Mouse (Mus musculus) brain, adult 2 months (tissue): Measurements from ENCODE around the gene Muc5b.
"Not testable (repeated sequence)": the region's sequence is repeated elsewhere in the genome, so short reads cannot be mapped to it uniquely, and the experiment has no call there.

Source experiments
- DNase-seq: peaks from one replicate; pipeline ENCODE4 v3.0.0; 2011; ENCODE audit warnings: low read depth, low spot score

Gene Muc5b

GRCm38 (mm10) chr7:141838779-141839178, at the start of gene Muc5b:
Gene Muc5b (plus strand): TSS chr7:141839070.
- DNase-seq = no peak

GRCm38 (mm10) chr7:141794251-141794650, 44.6 kb upstream of the Muc5b start:
- DNase-seq = no peak

- DNase-seq = peak; percentile 51
Measured at GRCm38 (mm10) chr7:141803206-141803605, 35.7 kb upstream of the Muc5b start.

GRCm38 (mm10) chr7:141805384-141805783, 33.5 kb upstream of the Muc5b start:
- peak; percentile 91 for DNase-seq

GRCm38 (mm10) chr7:141807823-141808222, 31.0 kb upstream of the Muc5b start:
- DNase-seq = not testable (repeated sequence)

GRCm38 (mm10) chr7:141809933-141810332, 28.9 kb upstream of the Muc5b start:
- DNase-seq = not testable (repeated sequence)

GRCm38 (mm10) chr7:141813321-141813720, 25.5 kb upstream of the Muc5b start:
- peak; percentile 11 for DNase-seq

GRCm38 (mm10) chr7:141815361-141815760, 23.5 kb upstream of the Muc5b start:
- DNase-seq = no peak

GRCm38 (mm10) chr7:141817355-141818075, 21.4 kb upstream of the Muc5b start:
- peak; percentile 24 for DNase-seq

GRCm38 (mm10) chr7:141818267-141818666, 20.6 kb upstream of the Muc5b start:
- DNase-seq = no peak

GRCm38 (mm10) chr7:141822582-141823261, 16.1 kb upstream of the Muc5b start:
- peak; percentile 53 for DNase-seq

GRCm38 (mm10) chr7:141823699-141824098, 15.2 kb upstream of the Muc5b start:
- no peak for DNase-seq

GRCm38 (mm10) chr7:141824398-141824797, 14.5 kb upstream of the Muc5b start:
- no peak for DNase-seq

GRCm38 (mm10) chr7:141835941-141836340, 2.9 kb upstream of the Muc5b start:
- DNase-seq = no peak

- no peak for DNase-seq
Measured at GRCm38 (mm10) chr7:141836423-141836822, 2.4 kb upstream of the Muc5b start.

GRCm38 (mm10) chr7:141840354-141840753, 1.5 kb downstream of the Muc5b start:
- no peak for DNase-seq

- DNase-seq = no peak
Measured at GRCm38 (mm10) chr7:141861046-141861445, 22.2 kb downstream of the Muc5b start.

GRCm38 (mm10) chr7:141869644-141870043, 30.8 kb downstream of the Muc5b start:
- no peak for DNase-seq

GRCm38 (mm10) chr7:141870553-141870952, 31.7 kb downstream of the Muc5b start:
- DNase-seq = peak; percentile 11

- peak; percentile 39 for DNase-seq
Measured at GRCm38 (mm10) chr7:141874891-141875290, 36.0 kb downstream of the Muc5b start.

- no peak for DNase-seq
Measured at GRCm38 (mm10) chr7:141878813-141879212, 39.9 kb downstream of the Muc5b start.

GRCm38 (mm10) chr7:141892151-141892550, 53.3 kb downstream of the Muc5b start:
- DNase-seq = peak; percentile 50

- no peak for DNase-seq
Measured at GRCm38 (mm10) chr7:141901825-141902224, 63.0 kb downstream of the Muc5b start.
